Mouse (Mus musculus) neural tube, embryonic 15.5 days (tissue): ENCODE measurements around the gene Dok1. TPM values are rescaled to one million over a fixed set of nuclear protein-coding genes. Genes with fewer than 3 reads are reported as not detected.
A peak's percentile ranks its signal among the peaks of the same experiment; 100 is the strongest.

Experiments
- ATAC-seq: fragments of 200-750 bp; cut with Nextera tagmentation; 2 replicates; pipeline ENCODE4 v1.8.0; 2017; ENCODE audit warnings: mild to moderate bottlenecking, moderate TSS enrichment, moderate library complexity; ENCODE audit not compliant: low FRiP score
- H3K27ac ChIP-seq: fragments of 300-500 bp; sonication (generic); replicated peaks from 2 replicates; pipeline ENCODE4 v1.5.1; 2015; ENCODE audit warnings: mild to moderate bottlenecking, inconsistent platforms
- H3K27me3 ChIP-seq: fragments of 300-500 bp; sonication (generic); replicated peaks from 2 replicates; pipeline ENCODE4 v1.6.1; 2015; ENCODE audit warnings: inconsistent platforms
- H3K36me3 ChIP-seq: fragments of 300-500 bp; sonication (generic); 2 replicates; pipeline ENCODE4 v1.6.1; 2015; ENCODE audit warnings: inconsistent platforms
- H3K4me1 ChIP-seq: fragments of 300-500 bp; sonication (generic); 2 replicates; pipeline ENCODE4 v1.6.1; 2015; ENCODE audit warnings: inconsistent platforms
- H3K4me2 ChIP-seq: fragments of 300-500 bp; sonication (generic); 2 replicates; pipeline ENCODE4 v1.6.1; 2015; ENCODE audit warnings: inconsistent platforms, mild to moderate bottlenecking, moderate library complexity
- H3K4me3 ChIP-seq: fragments of 300-500 bp; sonication (generic); replicated peaks from 2 replicates; pipeline ENCODE4 v1.5.1; 2015; ENCODE audit warnings: mild to moderate bottlenecking, inconsistent platforms
- H3K9ac ChIP-seq: fragments of 300-500 bp; sonication (generic); replicated peaks from 2 replicates; pipeline ENCODE4 v1.6.1; 2015; ENCODE audit warnings: mild to moderate bottlenecking, inconsistent platforms
- H3K9me3 ChIP-seq: fragments of 300-500 bp; sonication (generic); replicated peaks from 2 replicates; pipeline ENCODE4 v1.6.1; 2016; ENCODE audit warnings: inconsistent platforms
- WGBS: fragments of 180-500 bp; shearing (Covaris S2); methylation state at CpG from one replicate; pipeline ENCODE4 v1.1.7; 2015; ENCODE audit warnings: mixed read lengths; 5-methylcytosine and 5-hydroxymethylcytosine counted together
- polyA plus RNA-seq: library from polyadenylated mRNA; unstranded; fragments of >200 nt; fragmentation: Nextera tagmentation; extraction: Ambion mirVana; gene quantifications from 2 replicates; pipeline ENCODE4 v1.2.1, GENCODE M21; 2015

Dok1 gene
- 2.4 and 6.8 TPM in 2 replicates for polyA plus RNA-seq

DNA sequence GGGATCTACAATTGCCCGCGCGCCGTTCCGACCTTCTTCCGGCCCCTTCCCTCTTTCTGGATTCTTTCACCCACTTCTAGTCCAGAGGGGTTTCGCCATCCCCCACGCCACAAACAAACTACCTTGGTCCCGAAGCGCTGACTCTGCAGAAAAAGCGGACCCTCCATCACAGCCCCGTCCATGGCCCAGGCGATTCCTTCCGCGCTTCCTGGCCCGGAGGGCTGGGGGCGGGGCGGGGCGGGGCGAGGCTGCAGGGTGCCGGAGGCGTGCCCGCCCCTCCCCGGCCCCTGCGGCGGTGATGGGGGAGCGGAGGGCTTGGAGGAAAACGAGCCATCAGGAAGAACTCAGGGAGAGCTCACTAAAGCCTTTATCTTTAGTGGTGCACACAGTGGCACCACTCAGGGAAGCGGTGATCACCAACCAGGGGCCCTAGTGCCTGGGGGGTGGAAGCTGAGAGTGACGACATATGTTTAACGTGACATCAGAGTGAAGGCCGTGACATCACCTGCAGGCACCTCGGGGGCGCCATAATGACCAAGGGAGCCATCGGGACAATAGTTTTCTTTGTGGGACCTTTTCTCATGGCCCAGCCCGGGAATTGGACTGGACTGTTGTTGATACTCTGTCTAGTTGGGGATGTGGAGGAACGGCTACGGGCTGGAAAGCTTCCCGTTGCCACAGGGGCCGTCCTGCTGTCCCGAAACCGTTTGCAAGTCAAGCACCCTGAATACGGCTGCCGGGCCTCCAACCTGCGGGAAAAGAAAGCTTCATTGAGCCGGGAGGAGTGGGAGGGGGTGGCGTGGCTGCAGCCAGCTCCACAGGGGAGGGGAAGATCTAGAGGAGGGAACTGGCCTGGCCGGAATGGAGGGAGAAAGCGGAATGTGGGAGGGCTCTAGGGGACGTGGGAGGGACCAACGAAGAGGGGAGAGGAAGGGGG, at the start of gene Dok1, which contains the start of gene Loxl3:
Dok1 (minus strand) TSS at position 223 of the 937 bp plus-strand sequence.
Loxl3 (plus strand) TSS at position 925 of the 937 bp plus-strand sequence.
- H3K9ac ChIP-seq, result peak within 1 kb of the TSS; percentile 48
- peaks cover 54% of the 10 kb centered on the region for H3K27me3 ChIP-seq
- peak within 1 kb of the TSS; percentile 47 for H3K4me3 ChIP-seq
- 1% methylated on average over 49 of the region's 51 CpGs for WGBS
- no peaks in the 10 kb centered on the region for H3K36me3 ChIP-seq
- H3K4me2 ChIP-seq, result peak within 1 kb of the TSS; percentile 74
- H3K27ac ChIP-seq, result peak within 1 kb of the TSS; percentile 71
- no peaks in the 10 kb centered on the region for H3K9me3 ChIP-seq
- H3K4me1 ChIP-seq, result peaks cover 30% of the 10 kb centered on the region
- ATAC-seq, result peak; percentile 68

GRCm38 (mm10) chr6:83080210-83080609, 46.9 kb upstream of the Dok1 start:
- no peak overlapping the region for H3K9ac ChIP-seq

DNA sequence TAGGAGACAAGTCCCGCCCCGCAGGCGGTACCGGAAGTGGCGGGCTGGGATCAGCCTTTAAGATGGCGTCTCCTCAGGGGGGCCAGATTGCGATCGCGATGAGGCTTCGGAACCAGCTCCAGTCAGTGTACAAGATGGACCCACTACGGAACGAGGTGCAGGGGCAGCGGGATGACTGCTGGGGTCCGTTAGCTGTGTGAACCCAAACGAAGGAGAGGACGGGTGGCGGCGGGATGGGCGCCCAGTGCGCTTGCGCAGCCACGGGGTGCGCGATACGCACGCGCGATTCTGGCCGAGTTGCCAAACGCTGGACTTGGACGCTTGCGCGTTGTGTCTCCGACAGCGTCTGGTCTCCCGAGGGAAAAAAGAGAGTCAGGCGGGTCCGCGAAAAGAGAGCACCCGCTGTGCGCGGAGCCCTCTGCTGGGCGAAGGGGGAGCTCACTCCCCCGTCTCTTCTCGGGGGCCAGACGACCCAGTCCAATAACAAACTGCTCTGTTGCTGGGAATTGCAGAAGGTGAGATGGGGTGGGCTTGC, 45.1 kb upstream of the Dok1 start:
- under 1% methylated on average over 35 of the region's 46 CpGs for WGBS
- H3K9ac ChIP-seq, result peak overlapping the region; percentile 84
- peaks cover 15% of the 10 kb centered on the region for H3K36me3 ChIP-seq
- H3K4me3 ChIP-seq, result peak overlapping the region; percentile 84
- H3K4me1 ChIP-seq, result peaks cover 27% of the 10 kb centered on the region
- peak overlapping the region; percentile 98 for H3K27ac ChIP-seq
- peak; percentile 95 for ATAC-seq
- no peaks in the 10 kb centered on the region for H3K9me3 ChIP-seq
- H3K27me3 ChIP-seq, result peaks cover 51% of the 10 kb centered on the region
- H3K4me2 ChIP-seq, result peak overlapping the region; percentile 98

More at GRCm38 (mm10) chr6:83080210-83080609, 46.9 kb upstream of the Dok1 start:
- Histone ChIP-seq H3K27ac (no peak overlapping the region), H3K4me1 (peaks cover 31% of the 10 kb centered on the region), H3K4me2 (peak overlapping the region; percentile 80; the same call in 1 of the 2 replicates), H3K36me3 (peaks cover 15% of the 10 kb centered on the region), H3K27me3 (peaks cover 51% of the 10 kb centered on the region), H3K4me3 (no peak overlapping the region), H3K9me3 (no peaks in the 10 kb centered on the region)
- ATAC-seq, result no peak
- WGBS, result 94% methylated on average over 5 of the region's 5 CpGs

DNA sequence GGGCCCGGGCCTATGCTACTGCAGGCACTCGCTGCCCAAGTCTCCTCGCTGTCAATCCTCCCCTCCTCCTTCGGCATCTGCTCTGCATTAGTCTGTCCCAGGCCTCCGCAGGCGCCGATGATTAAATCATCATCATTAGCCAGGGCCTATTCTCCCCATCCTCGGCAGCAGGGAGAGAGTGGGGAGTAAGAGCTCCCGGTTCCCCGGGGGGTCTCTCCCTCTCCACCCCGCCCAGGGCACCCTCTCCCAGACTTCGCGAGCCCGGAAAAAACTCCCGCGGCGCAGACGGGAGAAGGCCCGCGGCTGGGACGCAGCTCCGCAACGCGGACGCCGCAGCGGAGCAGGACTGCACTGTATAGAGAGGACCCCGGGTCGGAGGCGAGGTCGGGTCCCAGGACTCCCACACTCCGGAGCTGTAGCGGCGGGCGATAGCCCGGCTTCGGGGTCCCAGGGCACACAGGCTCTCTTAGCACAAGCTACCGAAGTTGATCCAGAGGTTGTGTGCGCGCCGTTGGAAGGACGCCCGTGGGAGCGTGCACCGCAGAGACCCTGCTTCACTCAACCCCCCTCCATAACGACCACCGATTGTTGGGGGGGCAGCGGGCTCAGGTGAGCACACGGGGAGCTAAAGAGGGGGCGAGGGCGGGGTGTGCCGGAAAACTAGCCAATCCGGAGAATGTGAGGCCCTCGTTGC, 44.5 kb upstream of the Dok1 start, which contains the start of gene Pcgf1:
Pcgf1 (plus strand) TSS at position 240 of the 694 bp plus-strand sequence.
- under 1% methylated on average over 54 of the region's 54 CpGs for WGBS
- peak within 1 kb of the TSS; percentile 84 for H3K9ac ChIP-seq

DNA sequence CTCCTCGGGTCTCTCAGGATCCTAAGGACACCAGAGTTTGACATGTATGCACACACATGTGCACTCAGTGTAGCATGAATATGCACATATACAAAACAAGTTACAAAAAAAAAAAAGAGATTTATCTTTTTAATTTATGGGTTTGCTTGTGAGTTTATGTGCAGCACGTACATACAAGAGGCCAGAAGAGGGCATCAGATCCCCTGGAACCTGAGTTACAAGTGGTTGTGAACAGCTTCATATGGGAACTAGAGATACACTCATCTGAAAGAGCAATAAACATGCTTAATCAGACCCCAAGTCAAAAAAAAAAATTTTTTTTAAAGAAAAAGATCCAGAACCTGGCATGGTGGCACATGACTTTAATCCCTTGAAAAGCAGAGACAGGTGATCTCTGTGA, 41.7 kb upstream of the Dok1 start:
- Histone ChIP-seq H3K27ac (no peak overlapping the region), H3K4me2 (no peak overlapping the region), H3K4me3 (no peak overlapping the region), H3K4me1 (peaks cover 32% of the 10 kb centered on the region), H3K36me3 (no peaks in the 10 kb centered on the region), H3K27me3 (peaks cover 64% of the 10 kb centered on the region), H3K9ac (no peak overlapping the region), H3K9me3 (no peaks in the 10 kb centered on the region)
- 28% methylated on average over 2 of the region's 2 CpGs for WGBS
- no peak for ATAC-seq

More for the DNA sequence above, 44.5 kb upstream of the Dok1 start, which contains the start of gene Pcgf1:
- H3K4me1 ChIP-seq, result peaks cover 27% of the 10 kb centered on the region
- peak; percentile 78 for ATAC-seq
- H3K27me3 ChIP-seq, result peaks cover 50% of the 10 kb centered on the region
- peak within 1 kb of the TSS; percentile 98 for H3K4me2 ChIP-seq
- peak within 1 kb of the TSS; percentile 84 for H3K4me3 ChIP-seq
- H3K27ac ChIP-seq, result peak within 1 kb of the TSS; percentile 98
- no peaks in the 10 kb centered on the region for H3K9me3 ChIP-seq
- peaks cover 15% of the 10 kb centered on the region for H3K36me3 ChIP-seq

GRCm38 (mm10) chr6:83071220-83071619, 37.9 kb upstream of the Dok1 start:
- Histone ChIP-seq H3K9me3 (no peaks in the 10 kb centered on the region), H3K36me3 (no peaks in the 10 kb centered on the region), H3K4me3 (no peak overlapping the region; the same call in 1 of the 2 replicates), H3K27ac (no peak overlapping the region), H3K9ac (no peak overlapping the region), H3K4me1 (peaks cover 24% of the 10 kb centered on the region), H3K27me3 (peaks cover 93% of the 10 kb centered on the region), H3K4me2 (no peak overlapping the region)
- peak; percentile 35; the same call in 1 of the 2 replicates for ATAC-seq
- WGBS, result under 1% methylated on average over 24 of the region's 24 CpGs

DNA sequence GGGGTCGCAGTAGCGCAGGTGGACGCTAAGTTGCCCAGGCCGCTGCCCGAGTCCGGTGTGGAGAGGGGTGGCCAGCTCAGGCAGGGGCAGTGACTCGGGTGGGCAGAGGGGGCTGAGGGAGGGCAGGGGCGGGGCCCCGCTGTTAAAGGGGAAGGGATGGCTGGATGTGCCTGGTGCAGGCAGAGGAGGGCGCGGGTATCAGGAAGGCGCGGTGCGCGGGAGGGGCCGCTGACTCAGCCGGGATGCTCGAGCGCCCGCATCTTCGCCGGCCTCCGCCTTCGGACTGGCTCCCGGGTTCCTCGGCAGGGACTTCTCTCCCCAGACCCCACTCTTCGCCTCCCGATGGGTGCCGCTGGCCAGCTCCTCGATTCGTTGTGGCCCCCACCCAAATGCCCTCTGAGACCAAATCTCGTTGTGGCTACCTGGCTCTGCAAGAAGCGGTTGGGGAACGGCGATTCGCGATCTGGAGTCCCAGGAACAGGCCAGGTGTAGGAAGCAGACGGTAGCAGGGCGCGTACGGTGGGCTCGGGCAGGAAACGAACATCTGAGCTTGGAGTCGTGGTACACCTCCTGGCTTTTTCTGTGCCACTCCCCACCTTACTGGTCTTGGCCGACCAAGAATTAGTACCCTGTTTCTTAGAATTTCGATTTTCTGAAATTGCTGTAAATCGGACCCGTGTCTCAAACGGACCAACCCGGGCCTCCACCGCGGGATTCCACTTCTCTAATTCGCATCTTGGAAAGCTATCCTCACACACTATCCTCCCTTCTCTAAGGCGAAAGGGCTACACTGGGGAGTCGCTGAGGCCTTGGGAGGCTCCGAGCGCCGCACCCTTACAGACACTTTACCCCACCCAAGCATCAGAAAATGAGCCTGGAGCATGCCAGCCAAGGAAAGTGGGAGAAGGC, 37.3 kb upstream of the Dok1 start:
- Histone ChIP-seq H3K4me2 (peak overlapping the region; percentile 23), H3K4me3 (peak overlapping the region; percentile 26), H3K27me3 (peaks cover 93% of the 10 kb centered on the region), H3K27ac (no peak overlapping the region), H3K36me3 (no peaks in the 10 kb centered on the region), H3K9ac (no peak overlapping the region), H3K9me3 (no peaks in the 10 kb centered on the region), H3K4me1 (peaks cover 24% of the 10 kb centered on the region)
- peak; percentile 19; the same call in 1 of the 2 replicates for ATAC-seq
- WGBS, result 1% methylated on average over 53 of the region's 58 CpGs

DNA sequence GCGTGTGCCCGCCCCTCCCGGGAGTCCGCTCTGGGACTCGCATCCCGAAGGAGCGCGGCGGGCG, 36.8 kb upstream of the Dok1 start, which contains the start of gene Tlx2:
Tlx2 (minus strand) TSS at position 47 of the 64 bp plus-strand sequence.
- no peaks in the 10 kb centered on the region for H3K36me3 ChIP-seq
- ATAC-seq, result no peak
- H3K9ac ChIP-seq, result no peak within 1 kb of the TSS
- H3K9me3 ChIP-seq, result no peaks in the 10 kb centered on the region
- H3K27ac ChIP-seq, result no peak within 1 kb of the TSS
- peaks cover 24% of the 10 kb centered on the region for H3K4me1 ChIP-seq
- peak within 1 kb of the TSS; percentile 26 for H3K4me3 ChIP-seq
- H3K27me3 ChIP-seq, result peaks cover 93% of the 10 kb centered on the region
- 2% methylated on average over 10 of the region's 10 CpGs for WGBS
- peak within 1 kb of the TSS; percentile 42 for H3K4me2 ChIP-seq

GRCm38 (mm10) chr6:83069488-83070246, 36.4 kb upstream of the Dok1 start:
- Histone ChIP-seq H3K4me1 (peaks cover 24% of the 10 kb centered on the region), H3K36me3 (no peaks in the 10 kb centered on the region), H3K27ac (no peak overlapping the region), H3K4me2 (peak overlapping the region; percentile 23), H3K9ac (no peak overlapping the region), H3K9me3 (no peaks in the 10 kb centered on the region), H3K4me3 (peak overlapping the region; percentile 26), H3K27me3 (peaks cover 93% of the 10 kb centered on the region)
- ATAC-seq, result peak; percentile 35; the same call in 1 of the 2 replicates
- WGBS, result under 1% methylated on average over 68 of the region's 69 CpGs

DNA sequence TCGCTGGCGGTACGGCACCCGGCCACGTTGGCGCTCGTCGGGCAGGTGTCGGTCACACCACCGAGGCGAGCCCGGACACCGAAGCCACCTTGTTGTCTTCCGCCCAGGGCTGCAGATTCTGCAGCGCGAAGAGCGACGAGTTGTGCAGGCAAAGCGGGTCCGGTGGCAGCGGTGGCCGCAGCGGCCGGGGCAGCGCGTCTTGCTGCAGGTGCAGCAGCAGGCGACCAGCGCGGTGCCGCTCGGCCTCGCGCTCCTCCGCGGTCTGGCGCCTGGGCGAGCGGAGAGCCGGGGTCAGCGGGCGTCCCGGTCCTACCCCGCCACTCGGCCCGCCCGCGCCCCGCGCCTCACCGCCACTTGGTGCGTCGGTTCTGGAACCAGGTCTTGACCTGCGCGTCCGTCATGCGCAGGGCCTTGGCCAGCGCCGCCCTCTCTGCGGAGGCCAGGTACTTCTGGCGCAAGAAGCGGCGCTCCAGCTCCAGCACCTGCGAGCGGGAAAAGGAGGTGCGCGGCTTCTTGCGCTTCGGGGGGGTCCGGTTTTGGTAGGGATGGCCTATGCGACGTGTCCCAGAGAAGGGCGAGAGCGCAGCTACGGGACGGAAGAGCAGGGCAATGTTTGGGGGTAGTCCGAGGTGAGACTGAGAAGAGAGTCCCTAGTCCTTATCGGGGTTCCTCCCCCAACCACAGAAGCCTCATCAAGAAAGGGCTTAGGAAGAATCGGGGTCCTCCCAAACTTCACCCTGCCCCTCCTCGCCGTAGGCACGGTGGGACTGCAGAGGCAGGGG, 35.6 kb upstream of the Dok1 start:
- Histone ChIP-seq H3K4me3 (peak overlapping the region; percentile 26), H3K36me3 (no peaks in the 10 kb centered on the region), H3K27ac (no peak overlapping the region), H3K9me3 (no peaks in the 10 kb centered on the region), H3K4me2 (peak overlapping the region; percentile 42), H3K9ac (no peak overlapping the region), H3K4me1 (peaks cover 24% of the 10 kb centered on the region), H3K27me3 (peaks cover 93% of the 10 kb centered on the region)
- ATAC-seq, result no peak
- WGBS, result under 1% methylated on average over 81 of the region's 81 CpGs
